Mouse (Mus musculus): ENCODE measurements around the gene Etv3.
"Not testable (repeated sequence)": the region's sequence is repeated elsewhere in the genome, so short reads cannot be mapped to it uniquely, and the experiment has no call there.

The Etv3 gene

GRCm38 (mm10) chr3:87518425-87518824 lies 6.8 kb upstream of the Etv3 start:
- DNase-seq (ENCODE audit: low spot score in 2 of 2) = no peak

GRCm38 (mm10) chr3:87521126-87521525 lies 4.1 kb upstream of the Etv3 start:
- DNase-seq (ENCODE audit: low spot score in 2 of 2) = peak in 1 of 2 experiments; percentile 42

- DNase-seq (ENCODE audit: low spot score in 2 of 2) = no peak
Observed at GRCm38 (mm10) chr3:87521833-87522232, 3.4 kb upstream of the Etv3 start.

- DNase-seq (ENCODE audit: low spot score in 2 of 2) = no peak
Observed at GRCm38 (mm10) chr3:87523701-87524100, 1.5 kb upstream of the Etv3 start.

GRCm38 (mm10) chr3:87525837-87526570 lies 797 bp downstream of the Etv3 start:
- no peak for DNase-seq (ENCODE audit: low spot score in 2 of 2)

- DNase-seq (ENCODE audit: low spot score in 2 of 2) = no peak
Observed at GRCm38 (mm10) chr3:87527139-87527538, 1.9 kb downstream of the Etv3 start.

GRCm38 (mm10) chr3:87528021-87528420 lies 2.8 kb downstream of the Etv3 start:
- no peak for DNase-seq (ENCODE audit: low spot score in 2 of 2)

GRCm38 (mm10) chr3:87528841-87529240 lies 3.6 kb downstream of the Etv3 start:
- DNase-seq (ENCODE audit: low spot score in 2 of 2) = no peak

- DNase-seq (ENCODE audit: low spot score in 2 of 2) = peak; percentile 82 to 83
Observed at GRCm38 (mm10) chr3:87529568-87529967, 4.4 kb downstream of the Etv3 start.

- no peak for DNase-seq (ENCODE audit: low spot score in 2 of 2)
Observed at GRCm38 (mm10) chr3:87530234-87530633, 5.0 kb downstream of the Etv3 start.

- DNase-seq (ENCODE audit: low spot score in 2 of 2) = no peak
Observed at GRCm38 (mm10) chr3:87533667-87534378, 8.6 kb downstream of the Etv3 start.

GRCm38 (mm10) chr3:87538034-87538433 lies 12.8 kb downstream of the Etv3 start:
- no peak for DNase-seq (ENCODE audit: low spot score in 2 of 2)

- no peak for DNase-seq (ENCODE audit: low spot score in 2 of 2)
Observed at GRCm38 (mm10) chr3:87540028-87540675, 14.9 kb downstream of the Etv3 start.

- no peak for DNase-seq (ENCODE audit: low spot score in 2 of 2)
Observed at GRCm38 (mm10) chr3:87540714-87541113, 15.5 kb downstream of the Etv3 start.

GRCm38 (mm10) chr3:87542481-87543215 lies 17.4 kb downstream of the Etv3 start:
- no peak for DNase-seq (ENCODE audit: low spot score in 2 of 2)

GRCm38 (mm10) chr3:87545554-87545953 lies 20.3 kb downstream of the Etv3 start:
- DNase-seq (ENCODE audit: low spot score in 2 of 2) = no peak

GRCm38 (mm10) chr3:87546291-87546721 lies 21.1 kb downstream of the Etv3 start:
- DNase-seq (ENCODE audit: low spot score in 2 of 2) = no peak

- no peak for DNase-seq (ENCODE audit: low spot score in 2 of 2)
Observed at GRCm38 (mm10) chr3:87549908-87550307, 24.7 kb downstream of the Etv3 start.

GRCm38 (mm10) chr3:87552327-87552726 lies 27.1 kb downstream of the Etv3 start:
- no peak for DNase-seq (ENCODE audit: low spot score in 2 of 2)

- DNase-seq (ENCODE audit: low spot score in 2 of 2) = no peak
Observed at GRCm38 (mm10) chr3:87553196-87553935, 28.2 kb downstream of the Etv3 start.

- not testable (repeated sequence) for DNase-seq (ENCODE audit: low spot score in 2 of 2)
Observed at GRCm38 (mm10) chr3:87554859-87555258, 29.7 kb downstream of the Etv3 start.

Measured in spleen, postnatal 36 days (tissue).